Mouse (Mus musculus) right cerebral cortex, postnatal 36 days (tissue): ENCODE measurements at regions not wholly inside any gene's neighbourhood (a gene's known extent, or its start where the extent isn't known, plus 50 kb on each side); places are given as distances from the start of the nearest gene placed in this dataset.

Source experiments
- DNase-seq, 2 experiments: peaks; one replicate each; pipeline ENCODE4 v3.0.0; 2022; ENCODE audit warnings: low spot score in 2 of 2, mixed read lengths in 1 of 2

GRCm38 (mm10) chr17:48881946-48882345 is 50.2 kb upstream of the Lrfn2 start:
- DNase-seq, result no peak
